Mouse (Mus musculus): ENCODE measurements around the gene Lhx4. TPM values are rescaled to one million over a fixed set of nuclear protein-coding genes. Genes with fewer than 3 reads are reported as not detected.

The Lhx4 gene
- polyA plus RNA-seq, 1 experiment = not detected

DNA sequence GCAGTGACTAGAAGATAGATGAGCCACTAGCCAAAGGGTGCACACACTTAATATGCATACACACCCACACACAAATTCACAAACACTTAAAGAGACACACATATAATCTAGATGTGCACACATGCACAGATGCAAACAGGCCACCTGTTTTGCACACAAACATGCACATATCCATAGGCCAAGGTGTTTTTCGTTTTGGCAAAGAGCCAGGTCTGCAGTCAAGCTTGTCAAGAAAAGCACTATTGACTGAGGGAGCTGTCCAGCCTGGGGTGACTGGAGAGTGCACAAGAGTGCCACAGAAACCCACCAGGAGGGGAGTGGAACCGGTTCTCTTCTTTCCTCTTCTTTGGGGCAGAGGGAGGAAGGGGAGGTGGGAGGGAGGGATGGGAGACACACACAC is 20.3 kb downstream of the Lhx4 start:
- no peaks in the 10 kb centered on the region for H3K4me1 ChIP-seq (ENCODE audit: control insufficient read depth, insufficient read depth, low read length)
- no peak overlapping the region for H3K4me3 ChIP-seq (ENCODE audit: insufficient read depth, low read length)
- TF ChIP-seq POLR2A (IDR thresholded peaks at IDR 0.05; ENCODE audit: extremely low read depth, insufficient read depth, low read length) = no peak
- no peak for TF ChIP-seq CTCF (IDR thresholded peaks at IDR 0.05; ENCODE audit: extremely low read depth, insufficient read depth, low read length)
- no peak overlapping the region for H3K27ac ChIP-seq (ENCODE audit: insufficient read depth, low read length)

DNA sequence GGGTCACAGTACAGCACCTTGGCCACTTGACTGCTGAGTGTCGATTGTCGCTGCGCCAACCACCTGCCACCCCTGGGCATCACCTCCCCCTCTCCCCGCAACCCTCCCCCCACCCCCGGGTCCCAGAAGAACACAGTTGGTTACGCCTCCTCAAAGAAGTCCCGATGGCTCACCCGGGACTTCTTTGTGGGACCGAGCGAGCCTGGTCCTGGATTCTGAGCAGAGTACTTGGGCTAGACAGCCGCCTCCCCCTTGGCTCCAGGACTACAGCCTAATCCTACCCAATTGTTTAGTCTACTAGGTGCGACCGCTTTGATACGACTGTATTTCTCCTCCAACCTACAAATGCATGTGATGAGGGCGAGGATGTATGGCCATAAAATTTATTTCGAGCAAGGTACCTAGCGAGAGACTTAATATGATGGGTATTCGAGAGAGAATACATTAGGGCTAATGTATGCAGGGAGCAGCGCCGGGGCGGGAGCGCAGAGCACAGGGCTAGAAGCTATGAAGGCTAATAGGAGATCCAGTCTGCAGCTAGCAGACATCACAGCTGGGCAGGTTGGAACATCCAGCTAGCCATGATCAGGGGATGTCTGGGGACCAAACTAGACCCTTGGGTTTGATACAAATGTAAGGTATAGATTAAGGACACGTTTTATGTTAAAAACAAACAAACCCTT is 22.2 kb downstream of the Lhx4 start:
- Histone ChIP-seq H3K4me1 (ENCODE audit: control insufficient read depth, insufficient read depth, low read length) (no peaks in the 10 kb centered on the region), H3K27ac (ENCODE audit: insufficient read depth, low read length) (no peak overlapping the region), H3K4me3 (ENCODE audit: insufficient read depth, low read length) (no peak overlapping the region)
- TF ChIP-seq POLR2A (IDR thresholded peaks at IDR 0.05; ENCODE audit: extremely low read depth, insufficient read depth, low read length) = no peak
- TF ChIP-seq CTCF (IDR thresholded peaks at IDR 0.05; ENCODE audit: extremely low read depth, insufficient read depth, low read length) = no peak

DNA sequence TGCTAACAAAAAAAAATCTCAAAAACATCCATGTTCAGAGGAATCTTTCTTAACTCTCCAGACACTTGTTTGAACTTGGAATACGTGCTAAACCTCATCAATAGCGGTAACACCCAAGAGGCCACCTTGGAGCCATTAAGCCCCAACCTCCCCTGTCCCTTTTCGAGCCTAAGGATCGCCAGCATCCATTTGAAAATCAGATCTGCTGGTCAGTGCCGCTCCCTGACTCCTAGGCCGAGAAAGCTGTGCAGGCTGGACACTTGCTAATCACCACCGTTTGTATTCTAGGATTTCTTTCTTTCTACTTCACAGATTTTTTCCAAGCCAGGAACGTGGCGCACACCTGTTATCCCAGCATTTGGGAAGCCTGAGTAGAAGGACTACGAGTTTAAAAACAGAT is 23.7 kb downstream of the Lhx4 start:
- TF ChIP-seq CTCF (IDR thresholded peaks at IDR 0.05; ENCODE audit: extremely low read depth, insufficient read depth, low read length) (no peak), POLR2A (IDR thresholded peaks at IDR 0.05; ENCODE audit: extremely low read depth, insufficient read depth, low read length) (no peak)
- H3K4me1 ChIP-seq (ENCODE audit: control insufficient read depth, insufficient read depth, low read length) = no peaks in the 10 kb centered on the region
- no peak overlapping the region for H3K4me3 ChIP-seq (ENCODE audit: insufficient read depth, low read length)
- no peak overlapping the region for H3K27ac ChIP-seq (ENCODE audit: insufficient read depth, low read length)

DNA sequence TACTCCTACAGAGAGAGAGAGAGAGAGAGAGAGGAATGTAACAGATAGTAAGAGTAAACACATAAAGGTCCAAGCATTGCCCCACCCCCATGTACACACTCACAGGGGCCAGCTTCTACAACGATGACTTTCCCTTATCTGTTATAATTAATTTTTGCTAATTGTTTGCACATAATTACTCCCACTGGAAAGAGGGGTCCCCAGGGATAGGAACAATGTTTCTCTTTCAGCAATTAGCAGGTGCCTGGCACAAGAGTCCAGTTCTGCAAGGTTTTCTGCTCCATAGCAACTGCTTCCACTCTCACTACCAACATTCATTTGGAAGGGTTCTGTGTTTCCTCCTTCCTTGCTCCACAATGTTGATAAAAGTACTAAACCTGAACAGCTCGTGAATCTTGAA is 25.6 kb downstream of the Lhx4 start:
- TF ChIP-seq POLR2A (IDR thresholded peaks at IDR 0.05; ENCODE audit: extremely low read depth, insufficient read depth, low read length) = no peak
- no peak for TF ChIP-seq CTCF (IDR thresholded peaks at IDR 0.05; ENCODE audit: extremely low read depth, insufficient read depth, low read length)
- Histone ChIP-seq H3K4me3 (ENCODE audit: insufficient read depth, low read length) (no peak overlapping the region), H3K27ac (ENCODE audit: insufficient read depth, low read length) (no peak overlapping the region), H3K4me1 (ENCODE audit: control insufficient read depth, insufficient read depth, low read length) (no peaks in the 10 kb centered on the region)

DNA sequence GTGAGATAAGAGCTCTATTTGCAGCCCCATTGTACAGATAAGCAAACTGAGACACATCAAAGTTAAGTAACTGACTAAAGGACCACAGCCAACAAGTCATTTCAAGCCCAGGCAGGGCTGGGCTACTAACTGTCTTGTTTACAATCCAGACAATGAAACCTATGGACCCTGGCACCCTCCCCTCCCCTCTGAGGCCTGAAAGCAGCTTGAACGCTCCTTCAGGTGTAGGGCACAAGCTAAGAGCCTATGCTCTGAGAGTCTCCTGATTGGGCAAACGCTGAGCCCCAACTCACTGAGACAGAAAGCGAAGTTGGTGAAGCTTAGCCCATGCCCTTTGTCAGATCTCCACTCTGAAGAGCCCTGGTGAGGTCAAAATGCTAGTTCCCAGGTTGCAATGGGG is 27.2 kb downstream of the Lhx4 start:
- TF ChIP-seq CTCF (IDR thresholded peaks at IDR 0.05; ENCODE audit: extremely low read depth, insufficient read depth, low read length) (no peak), POLR2A (IDR thresholded peaks at IDR 0.05; ENCODE audit: extremely low read depth, insufficient read depth, low read length) (no peak)
- Histone ChIP-seq H3K4me1 (ENCODE audit: control insufficient read depth, insufficient read depth, low read length) (no peaks in the 10 kb centered on the region), H3K27ac (ENCODE audit: insufficient read depth, low read length) (no peak overlapping the region), H3K4me3 (ENCODE audit: insufficient read depth, low read length) (no peak overlapping the region)

DNA sequence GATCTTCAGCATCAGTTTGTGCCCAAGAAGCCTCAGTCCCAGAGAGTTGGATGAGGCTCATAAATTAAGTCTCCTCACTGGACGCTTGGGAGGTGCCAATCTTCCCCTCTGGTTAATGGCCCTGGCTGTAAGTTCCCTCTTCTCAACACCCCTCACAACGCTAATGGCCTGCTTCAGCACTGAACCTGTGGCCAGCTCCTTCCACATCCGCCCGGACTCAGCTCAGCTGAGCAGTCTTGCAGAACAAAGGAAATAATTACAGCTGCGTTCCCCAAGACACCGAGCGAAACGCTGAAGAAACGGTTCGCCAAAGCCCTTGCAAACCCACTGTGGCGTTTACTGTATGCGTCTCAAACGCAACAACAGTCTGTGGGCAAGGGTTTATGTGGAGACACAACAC is 29.3 kb downstream of the Lhx4 start:
- TF ChIP-seq POLR2A (IDR thresholded peaks at IDR 0.05; ENCODE audit: extremely low read depth, insufficient read depth, low read length) = no peak
- no peak for TF ChIP-seq CTCF (IDR thresholded peaks at IDR 0.05; ENCODE audit: extremely low read depth, insufficient read depth, low read length)
- Histone ChIP-seq H3K4me1 (ENCODE audit: control insufficient read depth, insufficient read depth, low read length) (no peaks in the 10 kb centered on the region), H3K27ac (ENCODE audit: insufficient read depth, low read length) (no peak overlapping the region), H3K4me3 (ENCODE audit: insufficient read depth, low read length) (no peak overlapping the region)

DNA sequence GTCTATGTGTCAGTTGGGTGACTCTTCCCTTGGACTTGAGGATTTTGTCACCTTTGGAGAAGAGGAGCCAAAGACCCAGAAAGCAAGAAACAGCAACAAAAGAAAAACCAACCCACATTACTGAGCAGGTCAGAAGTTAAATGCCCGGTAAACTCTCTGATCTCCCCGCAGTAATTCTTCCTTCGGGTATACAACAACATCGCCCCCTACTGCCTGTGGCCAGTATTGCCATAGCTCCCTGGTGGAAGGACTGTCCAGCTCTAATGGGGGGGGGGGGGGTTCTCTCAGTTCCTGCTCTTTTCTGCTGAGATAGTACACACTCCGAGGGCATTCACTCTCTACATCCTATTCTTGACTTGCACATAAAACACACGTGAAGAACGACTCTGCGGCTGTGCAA is 30.0 kb downstream of the Lhx4 start:
- no peaks in the 10 kb centered on the region for H3K4me1 ChIP-seq (ENCODE audit: control insufficient read depth, insufficient read depth, low read length)
- no peak for TF ChIP-seq POLR2A (IDR thresholded peaks at IDR 0.05; ENCODE audit: extremely low read depth, insufficient read depth, low read length)
- TF ChIP-seq CTCF (IDR thresholded peaks at IDR 0.05; ENCODE audit: extremely low read depth, insufficient read depth, low read length) = peak; percentile 62
- H3K27ac ChIP-seq (ENCODE audit: insufficient read depth, low read length) = no peak overlapping the region
- H3K4me3 ChIP-seq (ENCODE audit: insufficient read depth, low read length) = no peak overlapping the region

DNA sequence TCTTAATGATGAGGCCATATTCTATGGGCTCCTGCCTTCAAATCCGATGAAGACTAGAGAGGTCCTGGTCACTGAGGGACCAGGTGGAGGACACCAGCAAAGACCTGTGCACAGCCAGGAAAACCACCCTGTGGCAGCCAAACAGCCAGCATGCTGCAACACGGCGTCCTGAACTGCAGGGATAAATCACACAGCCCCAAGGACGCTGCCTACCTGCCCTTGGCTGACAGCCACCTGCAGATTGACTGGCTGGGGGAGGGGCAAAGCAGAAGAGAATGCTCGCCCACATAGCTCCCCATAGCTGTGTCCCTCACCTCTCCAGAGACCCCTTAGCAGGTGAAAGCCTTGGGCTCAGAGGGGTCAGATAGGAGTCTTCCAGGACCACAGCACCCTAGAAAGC is 31.5 kb downstream of the Lhx4 start:
- Histone ChIP-seq H3K4me1 (ENCODE audit: control insufficient read depth, insufficient read depth, low read length) (peaks cover 1% of the 10 kb centered on the region; the same call in 1 of the 2 replicates), H3K27ac (ENCODE audit: insufficient read depth, low read length) (no peak overlapping the region), H3K4me3 (ENCODE audit: insufficient read depth, low read length) (no peak overlapping the region)
- no peak for TF ChIP-seq POLR2A (IDR thresholded peaks at IDR 0.05; ENCODE audit: extremely low read depth, insufficient read depth, low read length)
- no peak for TF ChIP-seq CTCF (IDR thresholded peaks at IDR 0.05; ENCODE audit: extremely low read depth, insufficient read depth, low read length)

DNA sequence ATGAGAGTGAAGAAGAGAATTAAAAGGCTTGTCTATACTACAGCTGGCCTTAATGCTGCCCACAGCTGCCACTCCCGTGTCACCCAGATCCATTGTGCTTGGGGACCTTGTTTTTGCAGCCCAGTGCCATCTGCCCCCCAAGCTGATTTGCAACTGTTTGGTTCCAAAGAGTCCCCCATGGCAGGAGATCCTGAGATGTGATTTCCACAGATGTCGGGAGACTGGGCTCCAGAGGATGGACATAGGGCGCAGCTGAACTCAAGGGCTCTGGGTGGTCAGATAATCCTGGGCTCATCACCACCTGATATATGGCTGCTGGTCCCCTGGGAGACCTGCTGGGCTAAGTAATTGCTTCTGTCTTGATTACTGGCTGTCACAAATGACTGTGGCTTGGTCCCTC is 32.6 kb downstream of the Lhx4 start:
- no peak for TF ChIP-seq CTCF (IDR thresholded peaks at IDR 0.05; ENCODE audit: extremely low read depth, insufficient read depth, low read length)
- TF ChIP-seq POLR2A (IDR thresholded peaks at IDR 0.05; ENCODE audit: extremely low read depth, insufficient read depth, low read length) = no peak
- H3K4me3 ChIP-seq (ENCODE audit: insufficient read depth, low read length) = no peak overlapping the region
- peaks cover 2% of the 10 kb centered on the region; the same call in 1 of the 2 replicates for H3K4me1 ChIP-seq (ENCODE audit: control insufficient read depth, insufficient read depth, low read length)
- no peak overlapping the region for H3K27ac ChIP-seq (ENCODE audit: insufficient read depth, low read length)

DNA sequence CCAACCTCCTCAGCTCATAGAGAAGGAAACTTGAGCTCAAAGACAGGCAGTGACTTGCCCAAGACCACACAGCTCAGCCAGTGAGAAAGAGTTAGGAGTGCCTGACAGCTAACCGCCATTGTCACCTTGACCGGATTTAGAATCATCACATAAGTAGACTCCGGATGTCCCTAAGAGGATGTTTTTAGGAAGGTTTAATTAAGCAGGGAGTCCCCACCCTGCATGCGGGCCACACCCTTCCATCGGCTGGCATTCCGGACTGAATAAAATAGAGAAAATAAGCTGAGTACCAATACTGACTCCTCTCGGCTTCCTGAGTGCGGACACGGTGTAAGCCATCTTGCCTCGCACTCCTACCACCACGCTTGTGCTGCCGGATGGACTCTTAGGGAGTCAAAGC is 34.2 kb downstream of the Lhx4 start:
- Histone ChIP-seq H3K27ac (ENCODE audit: insufficient read depth, low read length) (no peak overlapping the region), H3K4me1 (ENCODE audit: control insufficient read depth, insufficient read depth, low read length) (peaks cover 2% of the 10 kb centered on the region; the same call in 1 of the 2 replicates), H3K4me3 (ENCODE audit: insufficient read depth, low read length) (no peak overlapping the region)
- TF ChIP-seq CTCF (IDR thresholded peaks at IDR 0.05; ENCODE audit: extremely low read depth, insufficient read depth, low read length) = no peak
- TF ChIP-seq POLR2A (IDR thresholded peaks at IDR 0.05; ENCODE audit: extremely low read depth, insufficient read depth, low read length) = no peak

All from cortical plate, adult 2 months (tissue).